Mouse (Mus musculus): ENCODE data around the gene Fcgr2b.
"Not testable (repeated sequence)": the region's sequence is repeated elsewhere in the genome, so short reads cannot be mapped to it uniquely, and the experiment has no call there.

Gene Fcgr2b

DNA sequence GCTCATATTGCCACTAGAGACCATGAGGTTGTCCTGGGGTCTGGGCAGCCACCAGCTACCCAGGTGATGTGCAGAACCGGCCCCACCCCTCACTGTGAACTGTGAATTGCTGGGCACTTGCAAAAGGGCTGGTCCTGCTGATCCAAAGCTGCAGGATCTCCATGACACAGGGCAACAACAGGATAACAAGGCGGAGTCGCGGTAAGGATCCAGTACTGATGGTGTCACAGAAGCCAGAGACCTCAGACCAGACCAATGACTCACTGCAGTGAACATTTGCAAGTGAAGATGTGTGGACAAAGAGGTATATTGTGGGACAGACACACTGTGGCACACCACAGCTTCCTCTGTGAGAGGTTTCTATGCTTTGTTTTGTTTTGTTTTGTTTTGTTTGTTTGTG lies 2.3 kb upstream of the Fcgr2b start:
- in situ Hi-C loops (cut with MboI, MseI): no loop called here

DNA sequence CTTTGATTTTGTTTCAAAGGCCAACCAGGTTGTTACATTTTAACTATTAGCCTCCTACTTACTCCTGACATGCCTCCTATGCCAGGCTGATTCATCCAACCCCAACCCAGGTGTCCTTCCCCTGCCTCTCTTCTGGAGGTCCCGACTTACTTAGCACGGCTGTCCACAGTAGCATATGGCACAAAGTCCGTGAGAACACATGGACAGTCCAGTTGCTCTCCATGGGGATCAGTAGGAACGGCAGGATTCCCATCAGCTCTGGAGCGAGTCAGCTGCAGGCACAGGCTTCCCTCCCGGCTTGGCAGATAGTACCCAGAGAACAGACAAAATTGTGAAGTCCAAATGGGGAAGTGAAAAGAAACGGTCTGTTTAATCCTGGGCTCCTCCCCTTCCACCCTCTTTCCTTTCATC lies 591 bp downstream of the Fcgr2b start:
- in situ Hi-C loops (cut with MboI, MseI): no loop called here

DNA sequence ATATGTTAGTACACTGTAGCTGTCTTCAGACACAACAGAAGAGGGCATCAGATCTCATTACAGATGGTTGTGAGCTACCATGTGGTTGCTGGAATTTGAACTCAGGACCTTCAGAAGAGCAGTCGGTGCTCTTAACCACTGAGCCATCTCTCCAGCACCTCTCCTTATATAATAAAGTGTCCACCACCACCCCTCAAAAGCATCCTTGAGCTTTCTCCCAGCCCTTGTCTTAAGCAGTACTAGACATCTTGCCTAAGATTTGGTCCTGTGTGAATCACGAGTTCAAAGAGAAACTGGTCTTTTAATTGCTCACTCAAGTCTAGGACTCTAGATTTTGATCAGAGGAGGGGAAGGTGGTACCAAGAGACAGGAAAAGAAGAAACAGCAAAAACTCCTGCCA lies 997 bp downstream of the Fcgr2b start:
- in situ Hi-C loops (cut with MboI, MseI): not testable (repeated sequence)

DNA sequence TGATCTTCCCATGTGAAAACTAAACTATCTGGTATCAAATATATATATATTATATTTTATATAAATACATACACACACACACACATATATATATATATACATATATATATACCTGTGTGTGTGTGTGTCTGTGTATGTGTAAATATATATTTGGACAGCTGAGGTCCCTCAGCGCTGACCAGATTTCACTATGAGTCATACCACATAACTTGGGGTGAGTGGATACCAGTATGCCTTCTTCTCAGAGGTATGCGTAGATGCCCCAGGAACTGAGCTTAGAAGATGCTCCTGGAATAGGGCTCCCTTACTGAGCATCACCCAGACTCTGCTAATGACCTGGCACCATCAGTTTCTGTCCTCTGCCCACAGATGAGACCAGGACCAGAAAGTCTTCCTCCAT lies 1.6 kb downstream of the Fcgr2b start:
- in situ Hi-C loops (cut with MboI, MseI): no loop called here

DNA sequence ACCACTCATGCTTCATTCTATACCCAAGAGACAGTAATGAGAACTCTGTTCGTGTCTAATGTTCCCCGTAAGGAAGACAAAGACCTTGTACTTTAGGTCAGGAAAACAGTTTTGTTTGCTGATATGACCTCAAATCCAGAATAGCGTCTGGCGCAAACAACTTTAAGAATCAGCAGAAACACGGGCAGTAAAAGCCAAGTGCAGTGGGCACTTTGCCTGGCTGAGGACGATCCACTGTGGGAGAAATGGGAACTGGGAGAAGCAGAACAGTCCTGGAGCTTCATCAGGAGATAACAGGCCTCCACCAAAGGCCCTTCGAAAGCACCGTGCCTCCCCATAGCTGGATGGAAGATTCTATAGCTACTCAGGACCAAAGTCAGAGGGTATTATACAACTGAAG lies 2.2 kb downstream of the Fcgr2b start:
- in situ Hi-C loops (cut with MboI, MseI): no loop called here

DNA sequence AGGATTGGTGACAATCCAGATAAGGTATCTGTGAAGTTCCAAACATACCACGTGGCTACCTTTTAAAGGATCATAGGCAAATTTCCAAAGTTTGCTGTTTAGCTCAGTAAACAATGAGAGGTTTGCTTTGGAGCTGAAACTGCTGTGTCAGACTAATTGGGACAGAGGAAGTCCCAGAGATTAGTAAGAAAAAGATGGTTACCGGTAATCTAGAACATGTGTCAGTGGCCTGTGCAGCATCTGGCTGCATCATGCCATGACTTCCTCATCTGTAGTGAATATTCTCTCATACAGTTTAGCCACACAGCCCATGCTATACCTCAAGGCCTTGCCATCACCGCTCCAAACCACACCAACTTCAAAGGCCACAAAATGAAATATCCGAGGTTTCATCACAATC lies 3.4 kb downstream of the Fcgr2b start:
- in situ Hi-C loops (cut with MboI, MseI): no loop called here

DNA sequence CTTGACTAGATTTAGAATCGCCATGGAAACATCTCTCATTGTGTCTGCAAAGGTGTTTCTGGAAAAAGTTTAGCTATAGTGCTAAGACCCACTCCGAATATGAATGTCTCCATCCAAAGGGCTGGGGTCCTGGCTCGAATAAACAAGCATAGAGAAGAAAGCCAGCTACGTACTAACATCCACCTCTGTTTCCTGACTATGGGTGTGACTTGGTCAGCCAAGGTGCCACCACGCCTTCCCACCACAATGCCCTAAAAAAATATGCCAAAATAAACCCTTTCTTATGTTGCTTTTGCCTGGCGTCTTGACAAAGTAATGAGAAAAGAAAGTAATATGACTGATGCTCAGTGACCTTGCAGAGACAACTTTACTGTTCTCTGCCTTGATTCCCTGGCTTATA lies 3.9 kb downstream of the Fcgr2b start:
- in situ Hi-C loops (cut with MboI, MseI): no loop called here

DNA sequence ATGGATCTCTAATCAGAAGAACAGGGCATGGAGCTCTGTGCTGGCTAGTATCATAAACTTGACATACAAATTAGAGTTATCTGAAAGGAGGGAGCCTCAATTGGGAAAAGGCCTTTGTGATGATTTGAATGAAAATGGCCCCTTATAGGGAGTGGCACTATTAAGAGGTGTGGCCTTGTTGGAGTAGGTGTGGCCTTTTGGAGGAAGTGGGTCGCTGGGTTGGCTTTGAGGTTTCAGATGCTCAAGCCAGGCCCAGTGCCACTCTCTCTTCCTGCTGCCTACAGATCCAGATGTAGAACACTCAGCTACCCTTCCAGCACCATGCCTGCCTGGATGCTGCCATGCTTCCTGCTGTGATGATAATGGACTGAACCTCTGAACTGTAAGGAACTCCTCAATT lies 7.8 kb downstream of the Fcgr2b start:
- in situ Hi-C loops (cut with MboI, MseI): no loop called here

DNA sequence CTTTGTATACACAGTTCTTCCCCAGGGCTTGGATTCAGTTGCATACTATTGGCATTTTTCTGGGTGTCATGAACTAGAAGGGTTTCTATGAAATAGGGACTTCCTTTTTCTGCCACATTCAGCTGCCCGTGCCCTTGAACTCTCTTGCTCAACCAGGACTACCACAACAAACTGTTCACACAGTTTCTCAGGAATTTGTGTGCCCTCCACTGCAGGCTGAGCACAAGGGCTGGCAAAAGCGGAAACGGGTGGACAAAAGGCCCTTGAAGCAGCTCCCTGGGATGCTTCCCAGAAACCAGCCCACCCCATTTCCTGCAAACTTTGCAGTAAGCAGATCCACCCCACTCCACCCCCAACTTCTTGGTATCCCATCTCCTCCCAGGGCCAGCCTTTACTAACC lies 8.8 kb downstream of the Fcgr2b start:
- in situ Hi-C loops (cut with MboI, MseI): no loop called here

DNA sequence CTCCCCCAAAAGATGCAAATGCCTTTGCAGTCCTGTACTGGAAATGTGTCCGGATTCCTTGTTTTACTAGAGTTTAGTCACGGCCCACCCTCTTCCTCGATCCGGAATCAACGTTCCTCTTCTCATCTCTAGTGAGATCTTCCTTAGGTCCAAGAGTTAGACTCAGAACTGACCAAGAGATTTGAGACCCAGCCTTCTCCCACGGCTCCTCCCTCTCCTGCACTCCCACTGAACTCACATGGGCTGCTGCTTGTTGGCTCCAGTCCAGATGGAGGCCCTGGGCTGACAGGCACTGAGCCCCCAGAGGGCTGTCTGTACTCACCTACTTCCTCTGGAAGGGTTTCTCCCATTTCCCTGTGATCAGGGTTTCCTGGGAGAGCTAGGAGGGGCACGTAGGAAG lies 13.3 kb downstream of the Fcgr2b start:
- in situ Hi-C loops (cut with MboI, MseI): no loop called here

DNA sequence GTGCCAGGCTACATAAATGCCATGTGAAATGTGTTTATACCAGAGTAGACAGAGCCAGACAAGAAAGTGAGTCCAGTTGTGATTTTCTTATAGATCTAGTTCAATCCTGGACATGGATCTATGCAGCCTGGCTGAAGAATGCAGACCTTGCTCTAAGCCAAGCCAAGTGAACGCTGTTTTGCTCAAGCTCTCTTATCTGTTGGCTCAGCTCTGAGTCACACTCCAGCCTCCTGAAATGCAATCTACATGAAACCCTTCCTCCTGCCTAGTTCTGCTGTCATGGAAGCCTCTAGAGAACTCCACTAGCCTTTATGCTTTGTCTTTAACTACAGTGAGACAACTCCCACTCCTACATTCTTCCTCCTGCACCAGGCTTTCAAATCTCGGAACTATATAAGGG lies 14.0 kb downstream of the Fcgr2b start:
- in situ Hi-C loops (cut with MboI, MseI): no loop called here

DNA sequence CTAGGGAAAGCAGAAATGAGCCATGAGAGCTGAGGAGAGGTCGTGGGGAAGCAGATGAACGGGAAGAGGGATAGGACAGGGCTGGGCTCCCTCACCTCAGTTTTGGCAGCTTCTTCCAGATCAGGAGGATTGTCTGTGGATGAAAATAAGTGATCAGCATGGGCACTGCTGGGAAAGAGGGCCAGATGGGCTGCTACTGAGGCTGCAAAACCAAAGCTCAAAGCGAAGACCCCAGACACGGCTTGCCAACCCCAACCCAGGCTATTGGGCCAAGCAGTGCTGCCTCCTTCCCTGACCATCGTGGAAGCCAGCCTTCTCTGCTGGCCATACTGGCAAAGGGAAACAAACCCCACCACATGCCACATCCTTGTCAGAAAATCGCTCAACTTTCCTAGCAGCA lies 15.2 kb downstream of the Fcgr2b start:
- in situ Hi-C loops (cut with MboI, MseI): no loop called here

DNA sequence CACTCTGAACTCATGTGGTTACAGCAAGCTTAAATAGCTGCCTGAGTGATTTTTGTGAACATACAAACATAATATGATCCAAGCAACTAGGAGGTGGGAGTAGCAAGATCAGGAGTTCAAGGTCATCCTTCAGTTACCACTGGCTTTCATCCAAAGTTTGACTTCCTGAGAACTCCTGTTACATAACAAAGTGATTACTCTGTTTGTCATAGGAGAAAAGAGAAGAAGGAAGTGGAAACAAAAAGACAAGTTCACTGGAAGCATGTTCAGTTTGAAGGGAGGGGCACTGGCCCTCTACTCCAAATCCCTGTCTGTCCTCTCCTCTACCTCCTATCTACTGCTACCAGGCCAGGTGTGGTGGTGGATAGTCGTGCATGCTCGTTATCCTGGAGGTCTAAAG lies 16.6 kb downstream of the Fcgr2b start:
- in situ Hi-C loops (cut with MboI, MseI): no loop called here

DNA sequence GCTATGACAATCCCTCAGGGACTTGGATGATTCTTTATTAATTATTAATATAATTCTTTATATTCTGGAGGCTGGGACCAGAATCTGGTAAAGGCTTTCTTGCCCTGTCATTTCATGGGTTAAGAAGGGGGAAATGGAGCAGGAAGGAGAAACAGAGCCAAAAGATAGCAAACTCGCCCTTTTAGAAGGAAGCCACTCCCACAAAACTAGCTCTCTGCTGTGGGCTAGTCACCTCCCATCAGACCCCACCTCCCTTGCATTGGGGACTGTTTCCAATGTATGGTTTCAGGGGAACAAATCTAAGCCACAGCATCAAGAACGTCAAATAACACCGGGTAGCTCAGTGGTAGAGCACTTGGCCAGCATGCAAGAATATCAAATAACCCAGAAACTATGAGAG lies 18.1 kb downstream of the Fcgr2b start:
- in situ Hi-C loops (cut with MboI, MseI): no loop called here

DNA sequence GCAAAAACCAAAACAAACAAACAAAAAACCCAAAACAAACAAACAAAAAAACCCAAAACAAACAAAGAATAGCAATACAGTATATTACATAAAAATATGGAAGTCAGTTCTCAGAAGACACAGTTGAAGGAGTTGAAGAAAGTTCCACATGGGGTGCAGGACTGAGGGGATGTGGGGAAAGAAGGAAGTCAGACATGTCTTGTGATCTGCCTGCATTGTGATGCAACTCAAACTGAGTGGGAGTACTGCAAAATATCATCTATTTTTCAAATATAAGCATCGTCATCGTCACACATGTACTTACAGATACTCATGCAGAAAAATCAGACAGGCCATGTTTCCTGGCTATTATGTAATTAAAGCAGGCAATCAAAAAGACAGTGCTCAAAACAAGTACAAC lies 23.2 kb downstream of the Fcgr2b start:
- in situ Hi-C loops (cut with MboI, MseI): no loop called here

DNA sequence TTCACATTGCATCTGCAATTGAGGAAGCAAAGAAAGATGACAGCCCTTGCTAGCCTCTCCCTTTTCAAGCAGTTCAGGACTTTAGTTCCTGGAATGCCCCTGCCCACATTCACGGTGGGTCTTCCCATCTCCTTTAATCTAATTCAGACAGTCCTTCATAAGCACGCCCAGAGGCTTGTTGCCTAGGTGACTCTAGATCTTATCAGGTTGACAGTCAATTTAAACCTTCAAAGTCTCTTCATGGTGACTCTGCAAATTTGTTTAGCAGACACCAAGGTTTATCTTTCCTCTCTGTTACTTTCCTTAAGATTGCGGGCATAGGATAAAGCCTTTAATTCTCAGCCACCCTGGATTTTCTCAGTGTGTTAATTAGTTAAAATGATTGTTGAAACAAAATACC lies 25.6 kb downstream of the Fcgr2b start:
- in situ Hi-C loops (cut with MboI, MseI): no loop called here

DNA sequence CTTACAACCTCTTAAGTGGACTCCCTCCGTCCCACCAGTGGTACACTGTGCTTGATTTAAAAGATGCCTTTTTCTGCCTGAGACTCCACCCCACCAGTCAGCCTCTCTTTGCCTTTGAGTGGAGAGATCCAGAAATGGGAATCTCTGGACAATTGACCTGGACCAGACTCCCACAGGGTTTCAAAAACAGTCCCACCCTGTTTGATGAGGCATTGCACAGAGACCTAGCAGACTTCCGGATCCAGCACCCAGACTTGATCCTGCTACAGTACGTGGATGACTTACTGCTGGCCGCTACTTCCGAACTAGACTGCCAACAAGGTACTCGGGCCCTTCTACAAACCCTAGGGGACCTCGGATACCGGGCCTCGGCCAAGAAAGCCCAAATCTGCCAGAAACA lies 31.4 kb downstream of the Fcgr2b start:
- in situ Hi-C loops (cut with MboI, MseI): loop anchor here (5.0 kb wide), 1 partner anchor 542 kb away; no protein-coding TSS in a partner anchor

DNA sequence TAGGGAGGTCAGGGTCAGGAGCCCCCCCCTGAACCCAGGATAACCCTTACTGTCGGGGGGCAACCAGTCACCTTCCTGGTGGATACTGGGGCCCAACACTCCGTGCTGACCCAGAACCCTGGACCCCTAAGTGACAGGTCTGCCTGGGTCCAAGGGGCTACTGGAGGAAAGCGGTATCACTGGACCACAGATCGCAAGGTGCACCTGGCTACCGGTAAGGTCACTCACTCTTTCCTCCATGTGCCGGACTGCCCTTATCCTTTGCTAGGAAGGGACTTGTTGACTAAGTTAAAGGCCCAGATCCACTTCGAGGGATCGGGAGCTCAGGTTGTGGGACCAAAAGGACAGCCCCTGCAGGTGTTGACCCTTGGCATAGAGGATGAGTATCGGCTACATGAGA lies 32.2 kb downstream of the Fcgr2b start:
- in situ Hi-C loops (cut with MboI, MseI): not testable (repeated sequence)

DNA sequence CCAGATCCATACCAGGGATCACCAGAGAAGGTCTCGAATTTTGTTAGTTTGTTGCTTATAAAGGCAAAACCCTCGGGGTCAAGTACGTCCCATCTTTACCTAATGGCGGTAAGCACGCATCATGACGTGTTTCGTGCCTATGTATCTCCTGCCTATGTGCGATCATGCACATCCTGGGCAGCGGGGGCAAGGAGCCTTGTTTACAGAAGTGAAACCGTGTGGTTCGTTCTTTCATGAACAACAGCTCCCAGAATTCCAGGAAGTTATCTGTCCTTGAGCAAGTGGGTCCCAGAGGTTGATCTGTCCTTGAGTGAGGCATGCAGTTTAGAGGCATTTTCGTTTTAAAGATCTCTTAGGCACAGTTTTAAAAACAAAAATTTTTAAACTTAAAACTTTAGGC lies 37.1 kb downstream of the Fcgr2b start:
- in situ Hi-C loops (cut with MboI, MseI): no loop called here

DNA sequence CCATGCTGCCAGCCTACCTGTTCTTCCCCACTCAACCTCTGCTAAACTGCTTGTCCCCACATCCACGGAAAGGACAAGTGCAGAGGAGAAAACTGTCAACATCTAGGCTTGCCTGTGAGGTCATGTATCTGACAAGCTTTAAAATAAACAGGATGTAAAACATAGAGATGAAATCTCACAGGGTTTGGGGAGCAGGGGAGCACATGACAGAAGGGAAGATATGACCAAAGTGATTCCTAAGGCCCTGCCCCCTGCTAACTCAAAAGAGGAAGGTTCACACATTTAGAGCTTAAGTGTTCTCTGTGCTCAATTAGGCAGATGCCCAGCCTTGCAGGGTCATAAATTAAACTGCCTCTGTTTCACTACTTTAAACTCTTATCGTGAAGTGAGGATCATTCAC lies 42.0 kb downstream of the Fcgr2b start:
- in situ Hi-C loops (cut with MboI, MseI): no loop called here

DNA sequence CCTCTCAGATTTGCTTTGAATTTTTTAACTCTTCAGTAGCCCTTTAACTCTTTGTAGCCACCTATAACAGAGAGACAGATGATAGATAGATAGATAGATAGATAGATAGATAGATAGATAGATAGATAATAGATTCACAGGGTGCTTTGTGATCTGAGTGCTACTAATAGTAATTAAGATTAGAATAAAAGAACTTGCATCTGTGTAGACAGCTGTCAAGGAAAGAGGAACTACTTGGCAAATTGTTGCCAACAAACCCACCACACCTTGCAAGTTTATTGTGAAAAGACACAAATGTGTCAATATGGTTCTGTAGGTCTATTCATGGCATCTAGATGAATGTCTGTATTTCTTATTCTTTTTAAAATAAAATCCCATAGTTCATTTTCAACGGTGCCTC lies 42.4 kb downstream of the Fcgr2b start:
- in situ Hi-C loops (cut with MboI, MseI): no loop called here

DNA sequence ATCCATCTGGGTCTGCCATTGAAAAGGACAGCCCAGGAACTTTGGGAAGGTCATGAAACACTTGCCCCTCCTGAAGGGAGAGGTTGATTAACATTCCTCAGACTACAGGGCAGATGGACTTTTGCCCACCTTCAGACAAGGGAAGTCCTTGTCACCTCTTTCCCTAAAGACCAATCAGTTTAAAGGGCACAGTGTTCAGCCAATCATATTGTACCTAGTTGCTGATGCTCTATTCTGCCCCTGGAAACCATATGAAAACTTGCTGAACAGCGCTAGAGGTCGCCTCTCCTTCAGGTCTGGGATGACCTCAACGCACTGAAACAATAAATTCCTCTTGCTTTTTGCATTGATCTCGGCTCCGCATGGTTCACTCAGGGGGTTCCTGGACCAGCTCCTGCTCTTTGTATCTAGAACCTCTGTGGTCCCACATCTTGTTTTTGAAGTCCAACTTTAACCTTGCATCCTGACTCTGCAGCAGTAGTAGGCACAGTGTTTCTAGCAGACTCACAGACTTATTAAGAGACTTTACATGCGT lies 42.9 kb downstream of the Fcgr2b start:
- in situ Hi-C loops (cut with MboI, MseI): no loop called here

DNA sequence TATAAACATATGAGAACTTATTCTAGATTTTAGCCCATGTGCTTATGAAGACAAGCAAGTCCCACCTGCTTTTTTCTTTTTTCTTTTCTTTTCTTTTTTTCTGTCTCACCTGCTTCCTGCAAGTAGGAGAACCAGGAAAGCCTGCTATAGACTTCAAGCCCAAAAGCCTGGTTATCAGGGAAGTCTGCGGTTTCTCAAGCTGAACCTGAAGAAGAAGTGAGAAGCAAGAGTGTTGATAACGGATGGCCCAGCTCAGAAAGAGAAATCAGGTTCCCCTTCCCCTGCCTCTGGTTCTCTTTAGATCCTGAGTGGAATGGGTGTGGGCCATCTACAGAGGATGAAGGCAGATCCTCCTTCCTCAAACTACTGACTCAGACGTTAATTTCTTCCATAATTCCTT lies 44.3 kb downstream of the Fcgr2b start:
- in situ Hi-C loops (cut with MboI, MseI): no loop called here

DNA sequence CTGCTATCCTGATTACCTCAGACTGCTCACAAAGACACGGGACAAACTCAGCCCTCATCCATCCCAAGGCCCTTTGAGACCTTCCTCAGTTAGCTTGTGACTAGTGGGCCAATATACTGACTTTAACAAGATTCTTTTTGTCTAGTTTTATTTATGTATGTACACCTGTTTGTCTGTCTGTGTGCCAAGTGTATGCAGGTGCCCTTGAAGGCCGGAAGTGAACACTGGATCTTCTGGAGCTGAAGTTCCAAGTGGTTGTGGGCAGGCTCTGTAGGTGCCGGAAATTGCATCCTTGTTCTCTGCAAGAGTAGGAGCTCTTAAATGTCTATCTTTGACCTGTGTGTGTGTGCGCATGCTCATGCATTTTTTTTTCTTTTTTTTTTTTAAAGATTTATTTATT lies 47.1 kb downstream of the Fcgr2b start:
- in situ Hi-C loops (cut with MboI, MseI): no loop called here

DNA sequence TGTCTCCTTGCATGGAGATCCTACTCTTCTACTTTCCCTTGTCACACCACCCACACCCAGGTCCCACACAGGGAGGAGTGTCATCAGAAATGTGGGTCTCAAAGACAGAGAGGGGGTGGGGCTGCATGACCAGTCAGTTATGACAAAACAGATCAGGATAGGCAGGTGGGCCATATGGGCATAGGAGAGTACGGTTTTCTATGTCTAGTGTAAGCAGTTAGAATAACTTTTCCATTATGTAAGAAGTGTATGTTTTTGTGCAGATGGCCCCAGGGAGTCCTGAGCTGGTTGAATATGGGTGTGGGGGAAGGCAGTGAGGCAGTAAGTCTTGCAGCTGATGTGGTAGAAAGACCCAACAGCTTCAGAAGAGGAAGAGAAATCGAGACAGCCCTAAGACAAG lies 47.9 kb downstream of the Fcgr2b start:
- in situ Hi-C loops (cut with MboI, MseI): no loop called here
